Mouse (Mus musculus) left cerebral cortex, postnatal 14 days (tissue): ENCODE results near the gene Upk3bl. TPM values are rescaled to one million over a fixed set of nuclear protein-coding genes. Genes with fewer than 3 reads are reported as not detected.
"Not testable (repeated sequence)": the region's sequence is repeated elsewhere in the genome, so short reads cannot be mapped to it uniquely, and the experiment has no call there.

Experiments used
- DNase-seq, 2 experiments: peaks; one replicate each; pipeline ENCODE4 v3.0.0; 2021 to 2022; ENCODE audit warnings: low spot score in 2 of 2, mixed read lengths in 1 of 2
- intact Hi-C: fragments of 180-260 bp; cut with DNase I; formaldehyde crosslinking; loops from one replicate; pipeline ENCODE4 v1.15.1; 2025
- total RNA-seq, 2 experiments: library from RNA; stranded (reverse); gene quantifications; 2 replicates each; pipeline ENCODE4 v1.2.3; 2021

Gene Upk3bl
- total RNA-seq, 2 experiments from 2014 or later, result not detected

DNA sequence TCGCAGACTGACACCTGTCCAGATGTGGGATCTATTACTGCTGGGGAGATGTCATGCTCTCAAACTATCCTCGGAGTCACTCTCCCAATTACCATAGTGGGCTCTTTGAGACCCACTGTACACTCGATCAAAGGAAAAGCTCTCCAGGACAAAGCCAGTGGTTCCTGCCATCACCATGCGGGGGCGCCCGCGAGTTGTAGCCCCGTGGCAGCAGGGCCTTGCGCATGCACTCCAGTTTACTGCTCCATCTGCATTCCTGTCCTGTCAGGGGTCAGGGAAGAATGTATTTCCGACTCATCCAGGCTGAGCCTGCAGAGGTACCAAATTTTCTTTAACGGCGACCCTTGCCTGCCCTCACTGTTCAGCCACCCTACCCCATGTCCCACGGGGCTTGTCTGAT lies 9.4 kb upstream of the Upk3bl start:
- intact Hi-C loops, result no loop called here

GRCm38 (mm10) chr5:136045408-136045807 lies 8.9 kb upstream of the Upk3bl start:
- DNase-seq, result no peak
- intact Hi-C loops, result no loop called here

More for the DNA sequence above, 9.4 kb upstream of the Upk3bl start:
- no peak for DNase-seq

- intact Hi-C loops, result no loop called here
Measured at GRCm38 (mm10) chr5:136045987-136046386, 8.3 kb upstream of the Upk3bl start.

DNA sequence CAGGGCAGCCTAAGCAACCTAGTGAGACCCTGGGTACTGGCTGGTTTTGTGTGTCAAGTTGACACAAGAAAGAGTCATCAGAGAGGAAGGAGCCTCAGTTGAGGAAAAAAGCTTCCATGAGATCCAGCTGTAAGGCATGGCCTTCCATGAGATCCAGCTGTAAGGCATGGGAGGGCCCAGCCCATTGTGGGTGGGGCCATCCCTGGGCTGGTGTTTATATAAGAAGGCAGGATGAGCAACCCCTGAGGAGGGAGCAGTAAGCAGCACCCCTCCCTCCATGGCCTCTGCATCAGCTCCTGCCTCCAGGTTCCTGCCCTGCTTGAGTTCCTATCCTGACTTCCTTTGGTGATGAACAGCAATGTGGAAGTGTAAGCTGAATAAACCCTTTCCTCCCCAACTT lies 5.8 kb upstream of the Upk3bl start:
- DNase-seq, intact Hi-C loops: not testable (repeated sequence)

More at GRCm38 (mm10) chr5:136045987-136046386, 8.3 kb upstream of the Upk3bl start:
- peak; percentile 82 to 88 for DNase-seq

DNA sequence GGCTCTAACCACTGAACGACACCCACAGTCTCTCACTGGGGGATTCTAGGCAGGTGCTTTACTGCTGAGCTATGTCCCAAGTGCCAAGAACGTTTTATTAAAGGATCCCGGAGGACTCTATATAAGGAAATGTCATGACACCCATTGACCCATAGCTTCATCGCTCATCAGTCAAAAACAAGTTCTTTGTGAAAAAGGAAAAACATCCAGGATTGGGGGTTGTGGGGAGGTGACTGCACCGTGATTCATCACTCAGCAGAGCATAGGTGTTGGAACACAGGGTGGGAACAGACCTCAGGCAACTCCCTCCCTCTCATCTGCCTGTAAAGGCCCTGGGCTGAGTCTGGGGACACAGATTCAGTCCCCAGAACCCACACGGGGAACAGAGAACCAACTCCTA lies 4.4 kb upstream of the Upk3bl start:
- DNase-seq, result no peak
- intact Hi-C loops, result no loop called here

DNA sequence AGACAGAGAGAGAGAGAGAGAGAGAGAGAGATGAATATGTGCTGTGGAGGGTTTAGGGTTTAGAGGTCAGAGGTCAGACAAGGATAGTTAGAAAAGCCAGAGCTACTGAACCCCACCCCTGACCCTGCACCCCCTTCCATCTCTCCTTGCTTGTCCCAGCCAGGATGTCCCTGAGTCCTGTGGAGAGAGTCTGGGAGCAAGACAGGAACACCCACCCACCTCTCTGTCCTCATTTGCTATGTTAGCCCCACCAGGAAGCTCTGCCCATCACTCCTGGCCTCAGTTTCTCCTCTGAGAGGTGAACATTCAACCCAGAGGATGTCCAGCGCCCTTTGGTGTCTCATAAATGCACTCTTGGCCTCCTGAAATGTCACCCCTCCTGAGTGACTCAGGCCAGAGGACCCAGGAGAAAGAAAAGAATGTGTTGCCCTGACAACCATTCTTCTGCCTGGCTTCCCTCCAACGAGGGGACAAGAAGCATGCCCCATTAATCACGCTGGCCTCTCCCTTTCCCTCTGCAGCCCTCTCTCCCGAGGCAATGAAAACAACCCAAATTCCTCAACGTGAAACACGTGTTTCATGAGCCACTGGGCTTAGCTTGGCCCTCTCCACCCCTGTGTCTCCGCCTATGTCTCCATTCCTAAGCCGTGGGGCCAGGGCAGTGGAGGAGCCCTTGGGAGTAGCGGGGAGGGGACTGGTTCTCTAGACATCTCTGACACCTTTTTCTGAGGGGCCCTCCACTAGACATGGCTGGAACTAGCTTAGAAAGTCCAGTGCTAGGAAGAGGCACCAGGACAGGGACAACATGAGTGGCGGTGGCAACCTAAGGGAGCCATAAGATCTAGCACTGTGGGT lies 2.8 kb upstream of the Upk3bl start:
- intact Hi-C loops, result no loop called here
- peak; percentile 13 to 45 for DNase-seq

DNA sequence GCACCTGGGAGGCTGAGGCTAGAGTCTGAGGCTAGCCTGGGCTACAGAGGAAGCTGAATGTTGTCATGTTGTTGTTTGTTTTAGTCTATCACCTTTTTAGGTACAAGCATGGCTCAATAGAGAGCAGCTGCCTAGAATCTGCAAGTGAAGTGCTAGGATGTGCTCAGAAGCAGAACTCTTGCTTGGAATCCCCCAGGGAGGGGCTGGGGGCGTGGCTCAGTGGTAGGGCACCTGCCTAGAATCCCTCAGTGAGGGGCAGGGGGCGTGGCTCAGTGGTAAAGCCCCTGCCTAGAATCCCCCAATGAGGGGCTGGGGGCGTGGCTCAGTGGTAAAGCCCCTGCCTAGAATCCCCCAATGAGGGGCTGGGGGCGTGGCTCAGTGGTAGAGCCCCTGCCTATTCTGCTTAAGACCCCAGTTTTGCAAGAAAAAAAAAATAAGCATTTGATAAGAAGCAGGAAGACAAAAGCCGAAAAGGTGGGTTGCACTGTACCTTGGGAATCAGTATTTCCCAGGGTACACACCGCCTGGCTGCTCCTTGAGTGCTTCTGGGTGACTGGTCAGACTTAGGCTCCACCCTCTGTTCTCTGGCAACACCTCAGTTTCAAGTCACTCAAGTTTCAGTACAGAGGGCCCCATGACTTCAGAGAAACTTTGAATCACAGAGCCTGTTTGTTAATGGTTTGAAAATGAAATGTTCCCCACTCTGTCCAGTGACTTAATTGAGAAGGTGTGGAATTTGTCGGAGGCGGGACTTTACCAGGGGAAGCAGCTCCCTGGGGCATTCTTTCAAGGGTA lies 1.2 kb upstream of the Upk3bl start:
- intact Hi-C loops, result no loop called here
- DNase-seq, result no peak

GRCm38 (mm10) chr5:136056062-136056461 lies 1.8 kb downstream of the Upk3bl start:
- intact Hi-C loops, result no loop called here
- no peak for DNase-seq

DNA sequence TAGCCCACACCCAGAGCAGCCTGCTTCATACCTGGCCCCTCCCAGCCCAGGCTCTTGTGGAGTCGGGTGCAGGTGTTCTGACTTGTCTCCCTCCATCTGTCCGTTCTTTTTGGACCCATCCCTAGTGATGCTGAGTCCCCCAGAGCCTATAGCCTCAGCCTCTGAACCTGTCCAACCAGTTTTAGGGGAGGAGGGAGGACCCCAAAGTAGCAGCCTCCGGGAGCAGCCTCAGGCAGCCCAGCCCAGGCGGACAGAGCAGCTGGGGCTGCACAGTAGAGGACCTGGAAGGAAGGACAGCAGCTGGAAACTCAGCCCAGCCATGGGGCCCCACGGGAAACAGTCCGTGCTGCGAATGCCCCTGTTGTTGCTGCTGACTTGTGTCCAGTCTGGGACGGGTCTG lies 2.8 kb downstream of the Upk3bl start:
- intact Hi-C loops, result no loop called here
- no peak for DNase-seq

DNA sequence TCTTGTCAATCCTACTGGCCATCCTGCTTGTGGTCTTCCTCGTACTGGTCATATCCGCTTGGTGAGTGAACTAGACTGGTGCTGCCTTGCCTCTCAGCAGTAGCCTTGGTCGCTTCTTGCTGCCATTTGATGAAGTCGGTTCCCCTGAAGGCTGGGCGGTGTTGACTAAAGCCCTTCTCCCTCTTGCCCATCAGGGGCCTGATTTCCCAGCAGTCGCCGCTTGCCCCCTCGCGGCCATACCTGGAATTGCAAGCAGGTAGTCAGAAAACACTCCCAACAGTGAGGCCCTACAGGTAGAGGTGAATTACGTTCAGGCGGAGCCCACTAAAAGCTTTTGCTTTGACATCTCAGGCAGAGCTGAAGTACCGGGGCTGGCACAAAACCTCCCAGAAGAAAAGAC lies 7.3 kb downstream of the Upk3bl start:
- peak; percentile 69 to 79 for DNase-seq
- intact Hi-C loops, result loop anchor here (5.0 kb wide), 3 partner anchors 79 to 184 kb away; partner anchors contain the start of gene Zp3

DNA sequence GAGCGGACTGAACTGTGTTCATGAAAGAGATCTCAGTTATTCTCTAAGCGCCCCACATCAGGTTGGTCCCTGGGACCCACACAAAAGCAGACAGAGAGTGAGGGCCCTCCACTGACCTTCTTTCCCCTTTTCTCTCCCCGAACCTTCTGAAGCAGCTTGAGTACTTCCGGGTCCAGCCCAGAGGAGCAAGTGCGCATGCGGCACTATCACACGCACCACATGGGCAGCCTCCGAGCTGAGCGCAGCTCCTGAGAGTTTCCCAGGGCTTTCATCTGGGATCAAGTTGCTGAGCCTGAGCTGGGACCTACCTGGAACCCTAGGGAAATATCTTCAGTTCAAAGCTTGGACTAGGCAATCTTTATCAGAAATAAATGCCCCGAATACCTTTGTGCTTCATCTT lies 9.6 kb downstream of the Upk3bl start:
- intact Hi-C loops, result loop anchor here (5.0 kb wide), 3 partner anchors 82 to 187 kb away; partner anchors contain the start of gene Zp3

GRCm38 (mm10) chr5:136066404-136067148 lies 12.3 kb downstream of the Upk3bl start:
- DNase-seq, intact Hi-C loops: not testable (repeated sequence)

More for the DNA sequence above, 9.6 kb downstream of the Upk3bl start:
- no peak for DNase-seq

DNA sequence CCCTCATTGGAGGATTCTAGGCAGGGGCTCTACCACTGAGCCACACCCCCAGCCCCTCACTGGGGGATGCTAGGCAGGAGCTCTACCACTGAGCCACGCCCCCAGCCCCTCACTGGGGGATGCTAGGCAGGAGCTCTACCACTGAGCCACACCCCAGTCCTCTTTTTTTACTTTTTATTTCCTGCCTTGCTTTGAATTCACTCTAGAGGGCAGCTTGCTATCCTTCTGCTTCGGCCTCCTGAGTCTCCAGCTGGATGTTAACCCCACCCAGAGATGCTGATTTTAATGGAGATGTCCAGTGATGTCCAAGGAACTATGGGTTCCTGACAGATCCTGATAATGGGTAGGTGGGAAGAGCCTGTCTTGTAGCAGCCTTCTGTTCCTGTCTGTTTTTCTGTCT lies 15.1 kb downstream of the Upk3bl start:
- no peak for DNase-seq
- intact Hi-C loops, result no loop called here

DNA sequence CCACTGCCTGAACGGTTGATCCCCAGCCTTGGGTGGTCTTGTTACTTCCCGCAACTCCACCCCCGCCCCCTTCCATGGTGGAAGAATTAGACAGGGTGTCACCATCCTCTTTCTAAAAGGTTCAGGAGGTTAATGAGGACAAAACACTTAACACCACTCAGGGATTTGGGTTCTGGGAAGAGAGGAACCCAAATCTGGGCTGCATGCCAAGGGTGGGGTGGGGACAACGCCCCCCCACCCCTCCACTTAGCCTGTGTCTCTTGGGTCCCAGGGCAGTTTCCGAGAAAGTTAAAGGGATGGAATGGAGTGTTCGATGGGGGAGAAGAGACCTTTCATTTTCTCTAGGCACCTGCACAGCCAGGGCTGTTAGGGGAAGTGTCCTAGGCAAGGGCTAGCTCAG lies 18.8 kb downstream of the Upk3bl start:
- intact Hi-C loops, result no loop called here

DNA sequence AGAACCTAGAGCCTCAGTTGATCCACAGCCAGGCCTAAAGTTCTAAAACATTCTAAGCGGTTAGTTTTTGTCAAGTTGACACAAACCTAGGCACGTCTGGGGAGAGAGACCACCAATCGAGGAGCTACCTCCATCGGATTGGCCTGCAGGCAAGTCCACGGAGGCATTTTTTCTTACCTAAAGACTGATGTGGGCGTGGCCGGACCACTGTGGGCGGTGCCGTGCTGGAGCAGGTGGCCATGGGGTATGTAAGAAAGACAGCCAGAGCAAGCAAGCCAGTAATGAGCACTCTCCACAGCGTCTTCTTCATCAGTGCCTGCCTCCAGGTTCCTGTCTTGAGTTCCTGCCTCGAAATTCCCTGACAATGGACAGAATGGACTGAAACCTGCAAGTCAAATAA lies 19.2 kb downstream of the Upk3bl start:
- intact Hi-C loops, result no loop called here
- DNase-seq, result no peak

More for the DNA sequence above, 18.8 kb downstream of the Upk3bl start:
- no peak for DNase-seq

DNA sequence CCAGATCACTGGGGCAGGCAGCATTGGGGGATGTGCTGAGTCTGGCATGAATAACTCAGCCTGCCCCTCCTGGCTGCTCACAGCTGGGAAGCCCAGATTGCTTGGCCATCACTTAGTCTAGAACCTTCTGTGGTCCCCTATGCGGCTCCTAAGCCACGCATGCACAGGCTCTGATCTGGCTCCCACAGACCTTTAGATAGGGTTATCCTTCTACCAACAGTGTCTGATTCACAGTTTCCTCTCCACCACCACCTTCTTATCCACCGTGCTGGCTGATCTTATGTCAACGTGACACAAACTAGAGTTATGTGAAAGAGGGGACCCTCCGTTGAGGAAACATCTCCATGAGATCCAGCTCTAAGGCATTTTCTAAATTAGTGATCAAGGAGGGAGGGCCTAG lies 20.8 kb downstream of the Upk3bl start:
- no peak for DNase-seq
- intact Hi-C loops, result no loop called here

DNA sequence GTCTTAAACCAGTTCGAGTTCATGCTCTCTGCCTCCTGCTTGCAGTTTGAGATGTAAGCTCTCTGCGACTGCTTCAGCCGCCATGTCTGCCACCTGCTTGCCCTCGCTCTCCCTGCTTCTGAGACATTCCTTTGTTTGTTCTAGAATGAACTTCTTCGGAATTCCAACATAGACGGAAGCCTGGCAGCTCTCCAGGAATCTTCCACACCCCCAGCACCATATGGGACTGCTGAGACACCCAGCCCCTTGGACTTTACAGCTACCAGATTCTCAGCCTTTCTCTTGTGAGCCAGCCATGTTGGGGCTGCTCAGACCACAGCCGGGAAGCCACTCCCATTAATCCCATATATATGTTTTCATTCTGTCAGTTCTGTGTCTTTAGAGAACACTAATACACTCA lies 22.0 kb downstream of the Upk3bl start:
- DNase-seq, result peak in 1 of 2 experiments; percentile 48
- intact Hi-C loops, result no loop called here

DNA sequence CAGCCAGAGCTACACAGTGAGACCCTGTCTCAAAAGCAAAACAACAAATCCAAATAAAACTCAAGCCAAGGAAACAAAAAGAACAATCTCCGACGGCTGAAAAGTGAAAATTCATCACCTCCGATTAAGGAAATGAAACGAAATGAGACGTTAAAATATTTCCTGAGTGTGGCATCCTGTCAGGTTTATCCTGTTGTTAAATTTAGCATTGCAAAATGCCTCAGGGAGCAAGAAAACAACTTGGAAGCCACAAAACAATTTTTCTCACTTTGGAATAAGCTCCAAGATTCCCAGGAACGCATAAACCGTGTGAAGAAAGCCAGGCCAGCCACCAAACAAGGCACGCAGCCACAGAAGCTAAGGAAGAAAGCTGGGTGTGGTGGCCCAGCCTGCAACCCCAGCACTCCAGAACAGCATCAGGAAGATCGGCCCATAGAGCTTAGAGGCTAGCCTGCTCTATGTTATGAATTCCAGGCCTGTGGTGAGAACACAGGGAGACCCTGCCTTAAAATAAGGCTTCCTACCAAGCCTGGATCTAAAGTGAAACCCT lies 22.8 kb downstream of the Upk3bl start:
- intact Hi-C loops, result no loop called here
- no peak for DNase-seq

DNA sequence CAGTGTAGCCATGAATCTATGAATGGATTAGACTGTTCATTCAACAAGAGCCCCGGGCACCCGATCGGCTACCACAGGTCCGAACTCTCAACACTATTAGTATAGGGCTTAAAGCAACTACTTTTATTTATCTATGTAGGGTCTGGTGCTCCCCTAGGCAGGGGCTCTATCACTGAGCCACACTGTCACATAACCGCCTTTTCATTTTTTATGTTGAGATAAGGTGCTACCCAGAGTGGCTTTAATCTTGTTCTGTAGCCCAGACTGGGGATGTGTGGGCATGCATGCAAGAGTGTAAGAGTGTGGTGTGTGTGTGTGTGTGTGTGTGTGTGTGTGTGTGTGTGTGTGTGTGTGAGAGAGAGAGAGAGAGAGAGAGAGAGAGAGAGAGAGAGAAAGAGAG lies 23.8 kb downstream of the Upk3bl start:
- intact Hi-C loops, result no loop called here
- DNase-seq, result no peak
